Mouse (Mus musculus) cerebellum, adult (tissue): ENCODE data around the gene Calhm6.

Source experiments
- ATAC-seq: cut with Nextera tagmentation; 2 replicates; pipeline ENCODE4 v1.9.2; 2017; ENCODE audit warnings: mild to moderate bottlenecking, moderate library complexity, mixed read lengths; ENCODE audit not compliant: insufficient number of reproducible peaks, low FRiP score, low TSS enrichment

Gene Calhm6

DNA sequence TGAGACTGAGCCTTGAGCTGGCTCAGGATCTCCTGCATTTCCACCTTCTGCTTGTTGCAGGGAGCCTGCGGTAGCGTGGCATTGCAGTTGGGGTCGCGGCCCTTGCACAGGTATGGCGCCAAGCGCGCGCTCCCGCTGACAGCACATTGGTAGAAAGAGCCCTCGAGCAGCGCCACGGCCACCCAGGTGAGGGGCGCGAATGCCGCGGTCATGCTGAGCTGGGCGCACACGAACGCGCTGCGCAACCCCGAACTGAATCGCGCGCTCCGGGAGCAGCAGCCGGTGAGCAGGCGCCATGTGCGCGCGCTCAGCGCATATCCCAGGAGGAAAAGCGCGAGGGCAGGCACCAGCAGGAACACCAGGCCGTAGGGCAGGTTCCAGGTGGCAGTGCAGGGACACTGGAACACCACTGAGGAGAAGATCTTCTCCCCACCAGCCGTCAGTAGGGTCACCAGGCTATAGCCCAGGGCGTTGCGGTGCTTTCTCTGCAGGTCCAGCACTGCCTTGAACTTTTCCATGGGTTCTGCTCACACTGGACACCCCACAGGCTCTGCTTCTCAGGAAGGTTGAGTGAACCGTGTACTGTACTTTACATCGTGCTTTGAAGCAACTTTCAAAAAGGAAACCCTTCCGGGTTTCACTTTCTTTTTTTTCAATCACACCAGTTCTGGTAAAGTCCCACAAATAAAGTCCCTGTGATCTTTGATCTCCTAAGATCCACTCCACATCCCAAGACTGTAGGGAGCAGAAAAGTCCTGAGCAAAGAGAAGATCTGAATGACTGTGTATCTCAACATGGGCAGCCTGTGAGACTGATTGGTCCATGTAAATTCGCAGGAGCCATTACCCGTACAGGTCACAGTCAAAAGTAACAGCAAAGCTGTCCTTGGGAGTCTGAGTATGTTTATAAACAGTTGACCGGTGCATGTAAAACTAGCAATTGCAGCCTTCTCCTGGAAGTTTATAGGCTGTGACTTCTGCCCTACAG lies at the start of gene Calhm6:
Gene Calhm6, minus strand, starts transcription at position 593 of the 987 bp plus-strand sequence.
- no peak for ATAC-seq

GRCm38 (mm10) chr10:34175870-34176606 lies 48.3 kb upstream of the Calhm6 start:
- ATAC-seq, result no peak

DNA sequence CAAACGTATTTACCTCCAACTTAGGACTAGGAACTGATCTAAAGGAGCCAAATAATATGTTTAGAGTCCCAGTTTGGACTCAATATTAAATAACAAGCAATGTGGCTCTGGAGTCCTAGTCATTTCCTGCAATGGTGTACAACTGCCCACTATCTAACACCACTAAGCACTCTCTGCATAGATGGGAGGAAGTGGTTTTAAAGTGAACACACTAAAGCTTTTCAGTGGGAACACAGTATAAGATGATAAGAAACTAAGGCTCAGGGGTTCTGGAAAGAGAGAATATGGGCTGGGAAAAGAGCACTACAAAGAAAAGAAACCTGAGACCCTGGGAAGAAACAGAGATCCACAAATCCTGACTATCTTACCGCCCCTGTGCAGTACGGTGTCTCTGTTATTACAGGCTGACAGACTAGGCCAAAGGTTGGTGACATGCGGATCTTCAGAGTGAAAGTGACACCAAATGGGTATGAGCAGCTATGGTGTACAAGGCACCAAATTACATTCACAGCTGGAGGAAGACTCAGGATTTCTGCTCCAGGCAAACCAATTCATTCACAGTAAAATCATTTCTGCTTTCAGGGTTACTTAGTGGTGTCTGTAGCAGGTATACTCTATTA lies 45.0 kb upstream of the Calhm6 start:
- ATAC-seq, result no peak

DNA sequence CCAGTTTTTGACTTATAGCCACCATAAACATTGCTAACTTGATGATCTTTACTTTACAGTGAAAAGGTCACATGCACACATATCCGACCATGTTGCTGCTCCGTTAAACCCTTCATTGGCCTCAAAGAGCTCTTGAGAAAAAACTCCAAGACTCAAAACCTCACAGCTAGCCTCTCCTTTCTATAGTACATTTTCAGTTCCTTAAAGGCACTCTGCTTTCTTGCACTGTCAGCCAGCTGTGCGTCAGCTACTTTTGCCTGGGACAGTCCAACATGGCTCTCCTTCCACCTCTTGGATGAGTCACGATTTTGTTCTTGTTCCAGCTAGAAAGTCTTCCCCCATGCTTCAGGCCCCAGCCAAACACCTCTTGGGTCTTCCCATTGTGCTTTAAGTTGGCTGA lies 43.9 kb upstream of the Calhm6 start:
- no peak for ATAC-seq

- no peak for ATAC-seq
These were observed 43.4 kb upstream of the Calhm6 start for GRCm38 (mm10) chr10:34171191-34171590.

- ATAC-seq, result no peak
These were observed 39.2 kb upstream of the Calhm6 start for GRCm38 (mm10) chr10:34166971-34167370.

DNA sequence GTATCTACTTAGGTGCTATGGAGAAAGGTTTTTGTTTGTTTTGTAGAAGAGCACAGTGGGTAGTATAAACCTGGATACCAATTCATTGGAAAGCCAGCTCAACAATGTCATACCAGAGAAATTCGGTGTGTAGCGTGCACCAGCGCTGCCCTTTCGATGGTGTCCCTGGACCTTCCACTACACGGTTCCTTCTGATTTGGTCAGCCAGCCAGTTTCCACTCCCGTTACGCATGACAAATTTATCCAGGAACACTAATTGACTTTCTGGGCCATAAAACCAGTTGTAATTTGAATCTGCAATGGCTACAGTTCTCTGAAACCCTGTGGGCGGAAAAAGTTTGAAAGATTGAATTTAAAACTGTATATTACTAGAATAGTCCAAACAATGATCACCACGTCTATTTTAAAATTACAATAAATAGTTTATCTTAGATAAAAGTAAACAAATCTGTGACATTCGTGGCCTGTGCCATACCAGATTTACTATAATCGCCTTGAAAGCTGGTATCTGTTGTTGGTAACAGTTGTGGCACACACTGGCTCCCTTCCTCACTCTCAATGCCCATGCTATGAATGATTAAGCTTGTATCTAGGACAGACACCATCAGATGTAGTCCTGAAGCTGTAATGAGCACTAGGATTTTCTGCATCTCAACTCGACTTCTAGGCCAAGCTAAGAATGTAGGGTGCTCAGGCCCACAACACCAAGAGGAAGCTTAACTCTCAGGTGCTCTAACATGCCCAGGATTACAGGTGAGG lies 28.2 kb upstream of the Calhm6 start:
- ATAC-seq, result no peak

- no peak for ATAC-seq
These were observed 24.0 kb upstream of the Calhm6 start for GRCm38 (mm10) chr10:34151827-34152226.

DNA sequence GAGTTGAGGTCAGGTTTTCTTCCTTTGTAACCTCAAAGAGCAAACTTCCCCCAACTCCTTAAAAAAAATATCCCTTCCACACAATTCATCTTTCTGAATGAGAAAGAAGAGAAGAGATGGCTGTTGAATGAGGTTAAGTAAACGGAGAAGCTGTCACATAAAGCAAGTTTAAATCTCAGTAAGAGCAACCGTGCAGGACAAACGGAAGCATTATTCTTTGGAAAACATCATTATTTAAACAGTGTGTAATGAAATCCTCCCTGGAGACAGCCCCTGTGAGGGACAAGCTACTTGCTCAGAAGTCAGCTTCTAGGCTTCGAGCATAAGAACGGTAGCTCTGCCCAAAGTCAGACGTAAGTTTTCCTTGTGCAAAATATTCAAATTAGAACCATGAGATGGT lies 22.7 kb upstream of the Calhm6 start:
- no peak for ATAC-seq

- ATAC-seq, result no peak
These were observed 22.0 kb upstream of the Calhm6 start for GRCm38 (mm10) chr10:34149772-34150171.

DNA sequence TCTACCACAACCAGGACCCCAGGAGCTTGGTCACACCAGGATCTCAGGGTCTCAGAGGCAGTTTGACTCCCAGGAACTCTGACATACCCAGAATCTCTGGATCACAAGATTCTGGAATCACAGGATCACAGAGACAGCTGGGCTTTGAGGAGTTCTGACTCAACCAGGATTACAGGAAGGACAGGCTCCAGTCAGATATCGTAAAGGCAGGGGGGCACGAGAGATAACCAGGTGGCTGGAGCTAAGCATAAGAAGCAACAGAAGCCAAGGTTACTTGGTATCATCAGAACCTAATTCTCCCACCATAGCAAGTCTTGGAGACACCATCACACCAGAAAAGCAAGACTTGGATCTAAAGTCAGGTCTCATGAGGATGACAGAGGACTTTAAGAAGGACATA lies 13.9 kb upstream of the Calhm6 start:
- no peak for ATAC-seq

DNA sequence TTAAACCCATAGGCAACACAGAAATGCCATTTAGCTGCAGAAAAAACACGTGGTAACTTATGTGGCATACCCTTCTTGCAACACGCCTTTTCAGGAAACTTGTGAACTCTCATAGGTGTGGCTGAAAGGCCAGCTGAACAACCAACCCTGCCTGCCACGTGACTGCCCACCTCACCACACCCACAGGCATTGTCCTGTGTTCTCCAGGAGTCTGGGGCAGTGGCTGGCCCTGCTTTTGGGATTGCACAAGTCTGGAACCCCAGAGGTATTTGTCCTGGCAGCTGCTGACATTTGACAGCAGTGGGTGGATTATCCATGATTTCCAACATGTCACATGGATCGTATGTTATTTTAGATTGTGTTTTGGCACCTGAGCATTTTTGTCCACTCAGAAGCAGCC lies 12.0 kb upstream of the Calhm6 start:
- ATAC-seq, result no peak

GRCm38 (mm10) chr10:34138027-34138426 lies 10.2 kb upstream of the Calhm6 start:
- no peak for ATAC-seq

GRCm38 (mm10) chr10:34136432-34136831 lies 8.6 kb upstream of the Calhm6 start:
- ATAC-seq, result no peak

GRCm38 (mm10) chr10:34131356-34131755 lies 3.6 kb upstream of the Calhm6 start:
- no peak for ATAC-seq

DNA sequence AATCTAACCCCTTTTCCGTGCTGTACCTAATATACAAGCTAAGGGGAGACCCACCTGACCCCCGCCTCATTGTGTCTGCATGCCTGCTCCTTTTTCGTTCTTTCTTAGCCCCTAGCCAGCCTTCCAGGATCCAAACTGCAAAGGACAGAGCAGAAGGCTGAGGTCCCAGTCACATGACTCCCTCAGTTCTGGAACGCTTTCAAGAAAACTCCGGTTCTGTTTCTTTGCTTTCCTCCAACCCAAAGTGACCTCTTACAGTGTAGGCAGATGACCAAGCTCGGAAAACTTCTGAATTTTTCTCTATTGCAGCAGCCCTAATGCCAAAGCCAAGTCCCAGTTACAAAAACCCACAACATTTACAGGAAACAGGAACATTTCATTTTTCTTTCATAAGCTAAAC lies 607 bp upstream of the Calhm6 start:
- no peak for ATAC-seq

DNA sequence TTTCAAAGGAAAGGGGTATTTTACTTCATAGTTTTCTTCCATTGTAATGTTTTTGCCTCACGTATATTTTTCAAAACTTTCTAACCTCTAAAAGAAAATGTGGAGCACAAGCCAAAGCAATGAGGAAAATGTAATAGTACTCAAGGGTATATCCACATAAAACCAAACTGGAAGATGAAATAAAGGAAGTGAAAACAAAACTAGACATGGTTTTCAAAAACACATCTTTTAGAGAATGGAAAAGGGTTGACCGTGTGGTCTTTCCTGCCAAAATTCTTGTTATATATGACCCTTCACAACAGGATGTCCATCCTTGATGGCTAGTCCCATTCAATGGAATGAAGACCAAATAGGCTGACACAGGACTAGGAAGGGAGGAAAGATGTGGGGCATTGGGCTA lies 9.4 kb downstream of the Calhm6 start:
- ATAC-seq, result no peak

DNA sequence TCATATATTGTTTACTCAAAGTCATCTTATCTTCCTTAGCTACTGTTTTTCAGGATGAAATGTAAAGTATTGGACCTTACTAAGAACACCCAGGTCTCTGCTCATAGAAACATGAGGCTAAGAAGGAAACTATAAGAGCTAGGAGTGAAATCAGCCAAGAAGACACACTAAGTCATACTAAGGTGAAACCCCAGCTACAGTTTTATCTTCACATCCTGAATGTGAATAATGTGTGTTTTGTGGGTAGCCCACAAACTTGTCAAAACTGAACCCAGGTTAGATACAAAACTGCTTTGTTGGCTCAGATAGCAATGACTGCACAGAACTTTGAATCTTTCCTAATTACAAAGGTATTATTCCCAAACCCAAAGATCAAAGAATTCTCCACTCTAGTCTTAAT lies 10.0 kb downstream of the Calhm6 start:
- no peak for ATAC-seq

GRCm38 (mm10) chr10:34117131-34117530 lies 10.7 kb downstream of the Calhm6 start:
- ATAC-seq, result no peak
